Mouse (Mus musculus): ENCODE results near the gene Uckl1.

DNA sequence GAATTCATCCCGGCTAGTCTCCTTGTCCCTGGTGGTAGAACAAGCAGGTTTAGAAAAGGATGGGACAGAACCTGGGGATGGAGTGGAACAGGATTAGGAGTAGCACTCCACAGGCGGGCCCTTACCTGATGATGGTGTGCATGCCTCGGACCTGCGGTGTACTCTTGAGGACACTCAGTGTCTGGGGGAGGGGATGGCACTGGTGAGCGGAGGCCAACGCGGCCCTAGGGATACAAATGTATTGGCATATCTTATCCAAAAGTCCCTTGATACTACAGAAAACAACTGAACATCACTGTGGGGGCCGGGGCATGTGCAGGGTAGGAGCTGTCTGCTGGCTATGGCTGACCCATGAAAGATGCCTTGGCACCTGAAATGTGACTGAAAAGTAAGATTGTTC, 14.3 kb downstream of the Uckl1 start:
- TF ChIP-seq CTCF (conservative IDR thresholded peaks at IDR 0.05; ENCODE audit: low read length): no peak
- no peak for TF ChIP-seq POU5F1 (IDR thresholded peaks at IDR 0.05; ENCODE audit: borderline replicate concordance, low read length)
- TF ChIP-seq NANOG (IDR thresholded peaks at IDR 0.05; ENCODE audit: borderline replicate concordance, low read length): no peak

Data from E14TG2a.4 (cell line).